Mouse (Mus musculus): ENCODE measurements around the gene Armc7.

GRCm38 (mm10) chr11:115475758-115476237, 331 bp downstream of the Armc7 start:
- TF ChIP-seq EP300 (IDR thresholded peaks at IDR 0.05; ENCODE audit: insufficient read depth, low read depth, low read length) (no peak), CTCF (IDR thresholded peaks at IDR 0.05; ENCODE audit: low read depth, low read length) (no peak), POLR2A (IDR thresholded peaks at IDR 0.05; ENCODE audit: insufficient read depth, low read length) (no peak)

Data from ES-Bruce4 (cell line).